In genomic region chr13:45701296-45701790, GRCm38 (mm10) we compare ENCODE assay signal across 20 mouse cellular contexts.
DNase-seq lines count a peak whose midpoint lies in the region; ATAC-seq and TF ChIP-seq lines count a peak whose summit lies in the region.
"Had no signal": no experiment of that assay in that cellular context is flagged by ENCODE, and none has a peak within 500 bp of the region (broad histone marks: within the 10 kb centered on the region; RNA-seq: fewer than 3 reads in every experiment).

No protein-coding gene starts in this region.

- H3K4me3 ChIP-seq in gastrocnemius, adult 2 months: no peak overlapping the region
- H3K4me3 ChIP-seq: embryonic facial prominence, embryonic 12.5 days; forebrain, embryonic 15.5 days; heart, embryonic 13.5 days; hindbrain, embryonic 12.5 days had no signal

- DNase-seq in adrenal gland, adult (ENCODE audit: inconsistent age in 2 of 2, low spot score in 1 of 2): peak; percentile 54 to 75
- no peak for DNase-seq in adrenal gland, postnatal 25 days
- DNase-seq in cerebellum, adult 9-10 months: no peak
- DNase-seq in gastrocnemius, adult 2 months: no peak
- no peak for DNase-seq in gastrocnemius, postnatal 36 days
- peak; percentile 16 for DNase-seq in kidney, postnatal 14 days
- DNase-seq in kidney, adult 8-10 months: no peak
- DNase-seq: B cell, adult 2 months; cerebellum, adult 9-11 months; gastrocnemius, postnatal 10 days; heart, postnatal 36 days; kidney, adult 11 months; kidney, postnatal 10 days had no signal

- intact Hi-C loops in gastrocnemius, adult 2 months (cut with DNase I): loop anchor here (5.0 kb wide), 1 partner anchor 39 kb away; no protein-coding TSS in a partner anchor
- intact Hi-C loops in gastrocnemius, postnatal 36 days (cut with DNase I): no loop called here

- TF ChIP-seq CTCF in gastrocnemius, adult 2 months (IDR thresholded peaks at IDR 0.05): no peak

- 0 out of 2 replicates have a peak, but pooled peaks have one; percentile 20 for ATAC-seq in cerebellum, adult (ENCODE audit: insufficient number of reproducible peaks, low FRiP score, low TSS enrichment)
- ATAC-seq: CD4-positive, CD25-positive, alpha-beta regulatory T cell, adult 4 months; forebrain, embryonic 15.5 days; hindbrain, embryonic 16.5 days had no signal

- H3K27ac ChIP-seq in gastrocnemius, adult 2 months: peak overlapping the region; percentile 24; the same call in 1 of the 2 replicates
- H3K27ac ChIP-seq: embryonic facial prominence, embryonic 12.5 days; forebrain, embryonic 15.5 days; heart, embryonic 13.5 days; hindbrain, embryonic 12.5 days had no signal

Comparison
In these comparisons a context has a peak if more than half of its experiments do, and no peak if none do; other contexts are left out.
1. DNase-seq: peak in adrenal gland, adult (2 of 2) and kidney, postnatal 14 days (single experiment); none in adrenal gland, postnatal 25 days (single experiment), cerebellum, adult 9-10 months (single experiment), gastrocnemius, adult 2 months (single experiment), gastrocnemius, postnatal 36 days (0 of 2) and kidney, adult 8-10 months (0 of 2).